Mouse (Mus musculus) MEL (cell line): ENCODE measurements around the gene Lce3c. TPM values are rescaled to one million over a fixed set of nuclear protein-coding genes. Genes with fewer than 3 reads are reported as not detected.

Experiments
- DNase-seq: peaks from one replicate; pipeline ENCODE4 v3.0.0; 2011; ENCODE audit warnings: low read depth, low spot score
- H3K27ac ChIP-seq: 2 replicates; pipeline ENCODE4 v1.5.1; 2012; ENCODE audit warnings: low read depth, mild to moderate bottlenecking, control low read depth, low read length, moderate library complexity; ENCODE audit not compliant: control insufficient read depth
- H3K27me3 ChIP-seq, 2 experiments: fragments of 150-350 bp in 1 of 2; sonication (generic) in 1 of 2; 2 replicates each; pipeline ENCODE4 v1.6.1; 2012; ENCODE audit warnings: low read length in 2 of 2, mild to moderate bottlenecking in 2 of 2, improper control_type of control experiment in 1 of 2, moderate library complexity in 1 of 2; ENCODE audit not compliant: insufficient read depth in 2 of 2, control insufficient read depth in 1 of 2
- H3K36me3 ChIP-seq, 2 experiments: 2 replicates each; pipeline ENCODE4 v1.6.1; 2012 to 2014; ENCODE audit warnings: low read length in 2 of 2, improper control_type of control experiment in 1 of 2, inconsistent platforms in 1 of 2, mild to moderate bottlenecking in 1 of 2; ENCODE audit not compliant: insufficient read depth in 2 of 2, control insufficient read depth in 1 of 2
- H3K4me1 ChIP-seq, 2 experiments: fragments of 150-350 bp in 1 of 2; sonication (generic) in 1 of 2; 2 replicates each; pipeline ENCODE4 v1.6.1; 2012; ENCODE audit warnings: low read length in 2 of 2, improper control_type of control experiment in 1 of 2, mild to moderate bottlenecking in 1 of 2; ENCODE audit not compliant: insufficient read depth in 2 of 2, control insufficient read depth in 1 of 2
- H3K4me3 ChIP-seq, 2 experiments: fragments of 150-350 bp in 1 of 2; sonication (generic) in 1 of 2; 2 replicates each; pipeline ENCODE4 v1.5.1; 2012; ENCODE audit warnings: low read depth in 2 of 2, low read length in 2 of 2, mild to moderate bottlenecking in 2 of 2, moderate library complexity in 2 of 2, control low read depth in 1 of 2, improper control_type of control experiment in 1 of 2; ENCODE audit not compliant: control insufficient read depth in 1 of 2, insufficient read depth in 1 of 2
- H3K79me2 ChIP-seq: 2 replicates; pipeline ENCODE4 v1.6.1; 2012; ENCODE audit warnings: mild to moderate bottlenecking, low read length, moderate library complexity; ENCODE audit not compliant: control insufficient read depth, poor library complexity, insufficient read depth
- H3K9ac ChIP-seq: 2 replicates; pipeline ENCODE4 v1.6.1; 2012; ENCODE audit warnings: low read depth, mild to moderate bottlenecking, control low read depth, low read length, moderate library complexity; ENCODE audit not compliant: control insufficient read depth, poor library complexity, severe bottlenecking
- H3K9me3 ChIP-seq: fragments of 150-350 bp; sonication (generic); replicated peaks from 2 replicates; pipeline ENCODE4 v1.6.1; 2012; ENCODE audit warnings: mild to moderate bottlenecking, low read length, improper control_type of control experiment, moderate library complexity; ENCODE audit not compliant: insufficient read depth
- BHLHE40 ChIP-seq: IDR thresholded peaks from 2 replicates; pipeline ENCODE4 v1.6.1; 2012; ENCODE audit warnings: low read depth, mild to moderate bottlenecking, inconsistent platforms, low read length, improper control_type of control experiment, borderline replicate concordance
- CHD1 ChIP-seq: IDR thresholded peaks from 2 replicates; pipeline ENCODE4 v1.6.1; 2012; ENCODE audit warnings: low read depth, mild to moderate bottlenecking, inconsistent platforms, low read length, improper control_type of control experiment
- E2F4 ChIP-seq: IDR thresholded peaks from 2 replicates; pipeline ENCODE4 v1.6.1; 2011; ENCODE audit warnings: low read depth, low read length, improper control_type of control experiment, borderline replicate concordance
- ELF1 ChIP-seq: IDR thresholded peaks from 2 replicates; pipeline ENCODE4 v1.6.1; 2014; ENCODE audit warnings: low read depth, mild to moderate bottlenecking, inconsistent platforms, low read length, improper control_type of control experiment, moderate library complexity
- ETS1 ChIP-seq: IDR thresholded peaks from 2 replicates; pipeline ENCODE4 v1.6.1; 2012; ENCODE audit warnings: low read depth, mild to moderate bottlenecking, inconsistent platforms, low read length, improper control_type of control experiment, moderate library complexity
- GABPA ChIP-seq: IDR thresholded peaks from 2 replicates; pipeline ENCODE4 v1.6.1; 2012; ENCODE audit warnings: low read depth, mild to moderate bottlenecking, inconsistent platforms, low read length, improper control_type of control experiment, moderate library complexity
- HCFC1 ChIP-seq: IDR thresholded peaks from 2 replicates; pipeline ENCODE4 v1.6.1; 2012; ENCODE audit warnings: low read depth, mild to moderate bottlenecking, inconsistent platforms, low read length, improper control_type of control experiment, moderate library complexity
- JUND ChIP-seq: IDR thresholded peaks from 2 replicates; pipeline ENCODE4 v1.6.1; 2011; ENCODE audit warnings: low read depth, mild to moderate bottlenecking, improper control_type of control experiment, low read length
- MAFK ChIP-seq: IDR thresholded peaks from 2 replicates; pipeline ENCODE4 v1.6.1; 2011; ENCODE audit warnings: low read depth, mild to moderate bottlenecking, low read length, improper control_type of control experiment, borderline replicate concordance
- MAZ ChIP-seq: IDR thresholded peaks from 2 replicates; pipeline ENCODE4 v1.6.1; 2012; ENCODE audit warnings: low read depth, mild to moderate bottlenecking, inconsistent platforms, low read length, improper control_type of control experiment
- MYC ChIP-seq: IDR thresholded peaks from 2 replicates; pipeline ENCODE4 v1.6.1; 2011; ENCODE audit warnings: low read depth, mild to moderate bottlenecking, low read length, improper control_type of control experiment, moderate library complexity
- NELFE ChIP-seq: IDR thresholded peaks from 2 replicates; pipeline ENCODE4 v1.6.1; 2011; ENCODE audit warnings: low read depth, low read length, improper control_type of control experiment
- NRF1 ChIP-seq: IDR thresholded peaks from 2 replicates; pipeline ENCODE4 v1.6.1; 2014; ENCODE audit warnings: low read depth, mild to moderate bottlenecking, inconsistent platforms, low read length, improper control_type of control experiment, moderate library complexity; ENCODE audit not compliant: poor library complexity, insufficient read depth, severe bottlenecking
- POLR2A ChIP-seq, 2 experiments: IDR thresholded peaks; 2 replicates each; pipeline ENCODE4 v1.6.1; 2011 to 2012; ENCODE audit warnings: low read length in 2 of 2, mild to moderate bottlenecking in 2 of 2, control low read depth in 1 of 2, improper control_type of control experiment in 1 of 2, low read depth in 1 of 2, moderate library complexity in 1 of 2; ENCODE audit not compliant: control insufficient read depth in 1 of 2, insufficient read depth in 1 of 2, poor library complexity in 1 of 2
- POLR2AphosphoS5 ChIP-seq: IDR thresholded peaks from 2 replicates; pipeline ENCODE4 v1.6.1; 2012; ENCODE audit warnings: low read depth, borderline replicate concordance, mild to moderate bottlenecking, inconsistent platforms, low read length, moderate library complexity, mixed read lengths
- RCOR1 ChIP-seq: IDR thresholded peaks from 2 replicates; pipeline ENCODE4 v1.6.1; 2012; ENCODE audit warnings: low read depth, mild to moderate bottlenecking, inconsistent platforms, low read length, improper control_type of control experiment
- TAL1 ChIP-seq: IDR thresholded peaks from 2 replicates; pipeline ENCODE4 v1.6.1; 2012; ENCODE audit warnings: mild to moderate bottlenecking, inconsistent platforms, low read length, moderate library complexity, mixed read lengths
- TCF12 ChIP-seq: IDR thresholded peaks from 2 replicates; pipeline ENCODE4 v1.6.1; 2014; ENCODE audit warnings: low read depth, mild to moderate bottlenecking, inconsistent platforms, low read length, improper control_type of control experiment, moderate library complexity
- UBTF ChIP-seq: IDR thresholded peaks from 2 replicates; pipeline ENCODE4 v1.6.1; 2012; ENCODE audit warnings: low read depth, mild to moderate bottlenecking, inconsistent platforms, low read length, improper control_type of control experiment, moderate library complexity, borderline replicate concordance; ENCODE audit not compliant: insufficient read depth
- USF2 ChIP-seq, 2 experiments: IDR thresholded peaks; 2 replicates each; pipeline ENCODE4 v1.6.1; 2011 to 2012; ENCODE audit warnings: improper control_type of control experiment in 2 of 2, low read length in 2 of 2, borderline replicate concordance in 1 of 2, inconsistent platforms in 1 of 2, low read depth in 1 of 2, mild to moderate bottlenecking in 1 of 2; ENCODE audit not compliant: insufficient read depth in 1 of 2
- ZKSCAN1 ChIP-seq: IDR thresholded peaks from 2 replicates; pipeline ENCODE4 v1.6.1; 2012; ENCODE audit warnings: low read depth, mild to moderate bottlenecking, inconsistent platforms, low read length, improper control_type of control experiment, moderate library complexity
- ZMIZ1 ChIP-seq: IDR thresholded peaks from 2 replicates; pipeline ENCODE4 v1.6.1; 2012; ENCODE audit warnings: low read depth, mild to moderate bottlenecking, inconsistent platforms, low read length, improper control_type of control experiment, moderate library complexity
- polyA plus RNA-seq, 2 experiments: library from polyadenylated mRNA; stranded (reverse) in 1 of 2; unstranded in 1 of 2; fragments of >175 nt in 1 of 2; fragments of >200 nt in 1 of 2; gene quantifications; 2 replicates each; pipeline versions ENCODE4 v1.2.1 to v1.2.4; 2012; ENCODE audit warnings: low replicate concordance in 2 of 2, low read depth in 1 of 2; ENCODE audit not compliant: insufficient read length in 2 of 2, insufficient read depth in 1 of 2, missing spikeins in 1 of 2
- total RNA-seq: library from RNA; depleted of rRNA; stranded (reverse); fragments of 300-350 nt; gene quantifications from 2 replicates; pipeline ENCODE4 v1.2.3, GENCODE M21; 2012

Lce3c gene
- total and polyA plus RNA-seq, 3 experiments: not detected

- Histone ChIP-seq H3K27ac (no peak within 1 kb of the TSS), H3K79me2 (no peaks in the 10 kb centered on the region), H3K9ac (no peak within 1 kb of the TSS), H3K27me3 (no peaks in the 10 kb centered on the region), H3K4me1 (no peaks in the 10 kb centered on the region), H3K4me3 (no peak within 1 kb of the TSS), H3K36me3 (no peaks in the 10 kb centered on the region), H3K9me3 (no peaks in the 10 kb centered on the region)
- TF ChIP-seq CHD1 (no peak), GABPA (no peak), BHLHE40 (no peak), NRF1 (no peak), ELF1 (no peak), POLR2AphosphoS5 (no peak), ETS1 (no peak), TCF12 (no peak), ZKSCAN1 (no peak), RCOR1 (no peak), MYC (no peak), UBTF (no peak)
- DNase-seq: no peak
Measured at GRCm38 (mm10) chr3:92966761-92967160, 22.5 kb downstream of the Lce3c start, which contains the start of gene Lce3e. Lce3e (plus strand) TSS chr3:92967061.

DNA sequence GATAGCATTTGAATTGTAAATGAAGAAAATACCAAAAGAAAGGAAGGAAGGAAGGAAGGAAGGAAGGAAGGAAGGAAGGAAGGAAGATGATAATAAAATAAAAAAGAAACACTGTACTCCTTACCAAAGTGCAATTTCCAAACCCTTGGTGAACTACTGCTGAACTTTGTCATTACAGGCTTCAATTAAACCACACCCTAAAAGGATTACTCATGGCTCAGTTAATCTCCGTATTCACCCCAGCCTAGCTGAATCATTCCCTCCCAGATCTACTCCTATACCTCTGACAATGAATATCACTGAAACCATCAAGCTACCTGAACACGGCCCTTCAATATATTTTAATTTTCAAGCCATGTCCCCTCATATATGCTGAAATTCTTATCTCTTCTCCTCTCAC, 34.2 kb downstream of the Lce3c start:
- no peak overlapping the region for H3K27ac ChIP-seq
- TF ChIP-seq RCOR1 (no peak), POLR2A (IDR thresholded peaks at IDR 0.05; ENCODE audit: control insufficient read depth in 1 of 2, insufficient read depth in 1 of 2, low read depth in 1 of 2, low read length in 2 of 2, poor library complexity in 1 of 2) (no peak), MYC (no peak), TAL1 (no peak), NELFE (no peak), HCFC1 (no peak), E2F4 (no peak), USF2 (IDR thresholded peaks at IDR 0.05; ENCODE audit: borderline replicate concordance in 1 of 2, insufficient read depth in 1 of 2, low read depth in 1 of 2, low read length in 2 of 2) (no peak), MAFK (no peak), ZMIZ1 (no peak), UBTF (no peak), CHD1 (no peak), ZKSCAN1 (no peak), JUND (no peak), BHLHE40 (no peak), MAZ (no peak), ETS1 (no peak), ELF1 (no peak)

More for the DNA sequence above, 34.2 kb downstream of the Lce3c start:
- Histone ChIP-seq H3K36me3 (no peaks in the 10 kb centered on the region), H3K79me2 (no peaks in the 10 kb centered on the region), H3K9ac (no peak overlapping the region), H3K4me1 (no peaks in the 10 kb centered on the region), H3K27me3 (no peaks in the 10 kb centered on the region), H3K9me3 (no peaks in the 10 kb centered on the region), H3K4me3 (no peak overlapping the region)
- DNase-seq: no peak
